Mouse (Mus musculus) testis, adult 2 months (tissue): ENCODE results near the gene Ager.

ENCODE experiments used
- CTCF ChIP-seq: fragments of 200-500 bp; IDR thresholded peaks from 2 replicates; pipeline ENCODE4 v1.5.1; 2012; ENCODE audit warnings: low read depth, mild to moderate bottlenecking, inconsistent platforms, low read length, moderate library complexity; ENCODE audit not compliant: control insufficient read depth, insufficient read depth, insufficient replicate concordance
- POLR2A ChIP-seq: fragments of 200-500 bp; IDR thresholded peaks from 2 replicates; pipeline ENCODE4 v1.6.1; 2012; ENCODE audit warnings: low read depth, mild to moderate bottlenecking, inconsistent platforms, low read length, moderate library complexity; ENCODE audit not compliant: control insufficient read depth

DNA sequence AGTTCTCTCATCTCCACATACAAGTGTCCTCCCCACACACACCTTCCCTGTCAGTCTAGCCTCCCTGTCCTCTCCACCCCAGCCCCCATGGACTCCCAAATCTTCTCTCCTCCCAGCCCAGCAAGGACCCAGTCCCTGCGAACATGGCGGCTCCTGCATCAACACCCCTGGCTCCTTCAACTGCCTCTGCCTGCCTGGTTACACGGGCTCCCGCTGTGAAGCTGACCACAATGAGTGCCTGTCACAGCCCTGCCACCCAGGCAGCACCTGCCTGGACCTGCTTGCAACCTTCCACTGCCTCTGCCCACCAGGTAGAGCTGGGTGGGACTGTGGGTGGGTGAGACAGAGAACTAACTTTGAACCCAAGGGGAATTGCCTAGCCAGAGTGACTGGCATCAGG lies 27.7 kb upstream of the Ager start:
- no peak for TF ChIP-seq CTCF
- no peak for TF ChIP-seq POLR2A
